Mouse (Mus musculus): Measurements from ENCODE around the gene Fbxo36. TPM values are rescaled to one million over a fixed set of nuclear protein-coding genes. Genes with fewer than 3 reads are reported as not detected.

Gene Fbxo36
- total RNA-seq (2021): 1 to 10 TPM in 1 of 2 experiments, under 1 TPM in 1; 0.99 to 1.2 TPM

DNA sequence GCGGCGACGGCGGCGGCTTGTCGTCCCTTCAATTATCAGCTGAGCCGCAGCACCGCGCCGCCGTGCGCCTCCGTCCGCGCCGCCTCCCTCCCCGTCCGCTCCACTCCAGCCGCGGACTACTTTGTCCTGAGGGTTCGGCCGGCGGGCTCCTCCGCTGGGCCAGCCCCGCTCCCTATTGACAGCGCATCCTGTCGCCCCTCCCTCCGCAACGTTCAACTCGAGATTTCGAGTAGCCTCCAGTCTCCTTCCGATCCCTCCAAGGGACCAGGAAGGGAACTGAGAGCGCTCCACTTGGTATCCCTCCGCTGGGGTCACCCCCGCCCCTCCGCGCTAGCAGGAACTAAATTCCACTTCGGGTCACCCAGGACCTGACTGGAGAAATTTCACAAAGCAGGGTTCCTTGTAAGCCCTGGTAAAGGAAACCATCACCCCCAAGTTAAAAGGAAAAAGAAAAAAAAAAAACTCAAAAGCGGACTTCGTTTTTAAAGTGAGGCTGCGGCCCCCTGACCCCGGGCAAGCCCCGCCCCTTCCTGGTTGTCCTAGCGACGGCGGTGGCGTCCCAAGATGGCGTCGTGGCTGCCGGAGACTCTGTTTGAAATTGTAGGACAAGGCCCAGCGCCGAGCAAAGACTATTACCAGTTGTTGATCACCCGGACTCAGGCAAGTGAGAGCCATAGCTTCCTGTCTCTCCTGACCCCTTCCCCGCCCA lies at the start of gene Fbxo36:
Gene Fbxo36 (plus strand): TSS at position 533 of the 709 bp plus-strand sequence.
- DNase-seq: peak; percentile 93
- intact Hi-C loops (cut with DNase I): no loop called here

DNA sequence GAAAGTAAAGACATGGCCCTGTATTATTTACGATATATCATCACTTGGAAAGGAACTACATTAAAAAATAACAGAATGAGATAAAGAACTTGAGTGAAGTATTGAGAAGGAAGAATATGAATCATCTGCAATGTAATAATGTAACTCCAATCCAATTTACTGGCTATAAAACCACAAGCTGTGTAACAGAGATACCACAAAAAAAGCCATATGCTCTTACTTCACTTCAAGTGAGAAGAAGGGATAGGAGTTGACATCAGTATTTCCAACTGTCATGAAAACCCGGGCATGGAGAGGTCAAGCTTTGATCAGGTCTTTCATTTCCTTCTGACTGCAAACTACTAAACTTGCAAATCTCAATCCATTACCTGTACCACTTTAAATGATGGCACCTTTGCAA lies 48.2 kb upstream of the Fbxo36 start:
- DNase-seq: no peak
- intact Hi-C loops (cut with DNase I): no loop called here

DNA sequence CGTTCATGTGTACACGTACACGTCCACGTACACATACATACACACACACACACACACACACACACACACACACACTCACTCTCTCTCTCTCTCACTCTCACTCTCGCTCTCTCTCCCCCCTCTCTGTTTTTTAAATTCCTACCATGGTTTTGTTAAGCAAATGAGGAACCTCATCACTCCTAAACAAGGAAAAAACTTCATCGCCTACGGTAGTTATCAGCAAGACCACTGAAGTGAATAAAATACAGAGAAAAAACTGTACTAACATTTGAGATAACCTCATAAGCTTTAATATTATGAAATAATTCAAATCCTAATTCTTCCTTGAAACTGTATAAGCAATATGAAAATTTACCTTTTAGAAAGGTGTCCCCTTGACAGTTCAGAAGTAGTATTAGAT lies 44.3 kb upstream of the Fbxo36 start:
- intact Hi-C loops (cut with DNase I): no loop called here

DNA sequence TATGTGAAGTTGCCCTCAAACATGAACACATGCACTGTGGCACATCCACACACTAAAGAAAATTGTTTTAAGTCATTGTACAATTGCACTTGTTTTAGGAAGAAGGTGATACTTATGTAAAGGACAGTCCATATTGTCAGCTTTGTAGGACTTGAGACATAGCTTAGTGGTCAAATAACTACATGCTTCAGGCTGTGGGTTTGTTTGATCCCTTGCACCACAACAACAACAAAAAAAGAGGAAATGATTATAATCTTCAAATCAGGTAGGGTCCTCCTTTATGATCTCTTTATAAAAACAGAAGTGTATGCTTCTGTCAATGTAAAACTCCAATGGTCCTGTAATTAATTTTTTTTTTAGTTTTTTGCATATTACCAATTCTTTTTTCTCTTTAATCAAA lies 40.5 kb upstream of the Fbxo36 start:
- DNase-seq: no peak
- intact Hi-C loops (cut with DNase I): no loop called here

More for the DNA sequence above, 44.3 kb upstream of the Fbxo36 start:
- no peak for DNase-seq

DNA sequence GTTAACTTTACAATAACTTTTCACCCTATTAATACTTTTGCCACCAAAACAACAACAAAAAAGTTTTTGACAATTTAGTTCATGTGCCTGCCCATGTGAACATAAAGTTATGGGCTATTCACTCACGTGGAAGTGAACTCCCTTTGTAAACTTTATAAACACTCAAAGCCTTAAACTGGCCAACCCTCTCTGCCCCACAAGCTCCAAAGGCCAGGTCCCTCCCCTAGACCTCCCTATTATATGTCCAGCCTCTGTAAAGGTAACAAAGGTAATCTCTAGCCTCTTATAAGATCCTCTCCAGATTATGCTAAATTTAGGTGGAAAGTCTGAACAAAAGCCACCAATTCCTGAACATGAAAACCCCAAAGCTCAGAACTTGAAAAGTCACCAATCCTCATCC lies 35.9 kb upstream of the Fbxo36 start:
- intact Hi-C loops (cut with DNase I): no loop called here
- no peak for DNase-seq

DNA sequence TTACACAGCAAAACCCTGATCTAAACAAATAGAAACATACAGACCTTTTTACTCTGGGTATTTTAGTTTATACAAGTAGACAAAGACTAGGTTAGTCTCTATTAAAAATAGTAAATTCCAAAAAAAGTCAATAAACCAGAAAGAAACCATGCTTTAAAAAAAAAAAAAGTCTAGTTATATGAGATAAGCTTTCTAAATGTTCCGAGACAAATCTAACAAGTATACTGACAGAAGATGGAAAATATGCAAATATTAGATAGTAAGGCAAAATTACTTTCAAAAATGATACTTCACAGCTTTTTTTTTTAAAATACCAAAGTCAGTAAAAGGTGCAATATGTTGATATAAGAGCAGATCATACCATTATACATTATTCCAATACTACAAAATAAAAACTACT lies 22.0 kb upstream of the Fbxo36 start:
- intact Hi-C loops (cut with DNase I): no loop called here
- no peak for DNase-seq

DNA sequence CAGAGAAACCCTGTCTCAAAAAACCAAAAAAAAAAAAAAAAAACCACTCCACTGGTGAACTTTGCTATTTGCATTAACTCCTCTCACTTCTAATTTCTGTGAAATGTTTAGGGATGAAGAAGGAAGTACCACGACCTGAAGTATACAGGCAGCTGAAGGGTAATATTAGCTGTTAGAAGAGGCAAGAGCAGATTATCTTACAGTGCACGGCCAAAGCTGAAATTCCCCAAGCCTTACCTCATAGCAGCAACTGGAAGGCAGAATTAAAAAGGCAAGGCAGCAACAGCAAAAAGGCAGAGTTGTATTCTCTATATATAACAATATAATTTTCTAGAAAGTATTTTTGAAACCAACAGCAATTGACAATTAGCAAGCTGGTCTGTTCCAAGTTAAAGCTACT lies 14.6 kb upstream of the Fbxo36 start:
- intact Hi-C loops (cut with DNase I): no loop called here
- DNase-seq: no peak

DNA sequence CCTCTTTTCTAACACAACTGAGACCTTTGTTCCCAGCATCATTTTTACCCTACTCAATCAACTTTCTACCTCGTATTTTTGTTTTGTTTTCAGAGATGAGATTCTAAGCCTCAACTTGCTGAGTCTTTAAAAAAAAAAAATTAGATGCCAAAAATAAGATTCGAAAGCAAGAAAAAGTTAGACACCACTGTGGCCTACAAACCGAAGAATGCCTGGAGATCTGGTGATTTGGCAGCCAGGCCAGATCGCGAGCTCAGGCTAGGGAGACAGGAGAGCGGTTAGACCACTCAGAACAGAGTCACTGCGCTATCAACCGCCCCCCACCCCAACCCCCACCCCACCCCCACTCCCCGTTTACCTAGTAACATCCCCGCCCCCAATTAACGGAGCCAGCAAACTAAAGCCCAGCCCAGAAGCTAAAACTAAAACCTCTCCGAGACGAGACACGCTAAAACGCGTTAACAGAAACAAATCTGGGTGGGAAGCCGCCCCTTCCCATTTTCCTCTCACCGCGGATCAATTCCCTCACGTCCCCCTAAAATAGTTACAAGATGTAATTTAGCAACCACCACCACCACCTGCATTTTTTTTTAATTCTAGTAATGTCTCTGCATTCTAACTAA lies 2.0 kb upstream of the Fbxo36 start:
- no peak for DNase-seq
- intact Hi-C loops (cut with DNase I): no loop called here

DNA sequence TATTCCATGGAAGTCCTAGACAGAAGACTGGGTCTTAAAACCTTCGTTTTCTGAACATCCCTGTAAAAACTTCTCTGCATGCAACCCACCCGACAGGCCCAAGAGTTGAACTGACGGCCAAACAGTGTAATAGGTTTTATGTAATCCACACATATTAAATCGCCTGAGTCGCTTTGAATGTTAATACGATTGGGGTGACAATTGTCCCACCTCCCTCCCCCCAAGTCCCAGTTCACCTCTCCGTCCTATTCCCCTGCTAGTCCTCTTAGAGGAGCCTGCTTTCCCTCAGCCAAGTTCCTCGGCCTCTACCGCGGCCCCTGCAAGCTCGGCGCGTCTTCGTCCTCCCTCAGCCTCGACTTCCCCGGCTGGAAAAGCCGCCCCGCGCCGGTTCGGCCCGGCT lies 1.5 kb upstream of the Fbxo36 start:
- intact Hi-C loops (cut with DNase I): no loop called here
- no peak for DNase-seq

DNA sequence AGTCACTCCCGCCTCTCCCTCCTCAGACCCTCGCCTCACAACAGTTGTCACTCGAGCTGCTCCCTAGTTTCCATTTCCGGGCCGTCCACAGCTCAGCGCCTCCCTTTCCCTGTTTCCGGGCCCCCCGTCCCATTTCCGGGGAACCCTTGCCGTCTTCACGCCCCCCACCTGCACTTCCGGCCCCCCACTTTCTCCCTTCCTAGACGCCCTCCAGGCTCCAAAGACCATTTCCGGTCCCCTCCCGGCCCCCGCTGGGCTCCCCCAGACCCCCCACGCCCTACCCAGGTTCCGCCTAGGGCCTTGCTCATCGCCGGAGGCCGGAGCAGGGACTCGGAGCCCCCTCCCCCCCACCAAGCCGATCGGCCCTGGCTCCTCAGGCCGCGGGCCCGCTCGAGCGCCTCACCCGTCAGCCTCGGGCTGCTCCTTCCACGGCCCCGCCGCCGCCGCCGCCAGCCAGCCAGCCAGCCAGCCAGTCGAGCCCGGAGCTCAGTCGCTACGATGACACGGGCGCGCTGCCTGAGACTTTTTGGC lies 955 bp upstream of the Fbxo36 start:
- intact Hi-C loops (cut with DNase I): no loop called here
- DNase-seq: peak; percentile 74

DNA sequence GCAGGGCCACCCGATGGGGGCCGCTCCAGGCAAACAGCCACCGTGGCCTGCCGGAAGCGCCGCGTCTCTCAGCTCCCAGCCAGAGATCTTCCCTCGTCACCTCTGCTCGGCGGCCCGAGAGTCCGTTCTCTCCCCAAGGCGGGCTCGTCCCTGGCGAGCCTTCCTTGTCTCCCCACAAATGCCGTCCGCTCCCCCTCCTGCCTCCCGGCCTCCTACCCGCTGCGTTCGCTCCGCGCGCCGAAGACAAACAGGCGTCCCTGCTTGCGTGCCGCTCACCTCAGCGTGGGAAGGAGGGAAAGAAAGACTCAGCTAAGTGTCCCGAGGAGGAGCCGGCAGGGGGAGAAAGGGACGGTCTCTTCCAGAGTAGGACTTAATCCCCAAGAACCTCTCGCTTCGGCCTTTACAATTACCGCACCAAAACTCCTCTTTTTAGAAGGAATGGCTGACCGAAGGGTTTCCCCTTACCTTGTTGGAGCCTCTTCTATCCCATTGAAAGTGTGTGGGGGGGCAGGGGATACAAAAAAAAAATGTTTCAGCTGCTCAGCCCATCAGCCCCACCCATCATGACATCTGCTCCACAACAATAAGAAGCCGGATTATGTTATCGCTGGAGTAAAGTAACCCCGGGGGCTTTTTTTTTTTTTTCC lies 500 bp downstream of the Fbxo36 start, which contains the start of gene Trip12:
Gene Trip12 (minus strand): TSS at position 499 of the 647 bp plus-strand sequence.
- no peak for DNase-seq
- intact Hi-C loops (cut with DNase I): no loop called here

DNA sequence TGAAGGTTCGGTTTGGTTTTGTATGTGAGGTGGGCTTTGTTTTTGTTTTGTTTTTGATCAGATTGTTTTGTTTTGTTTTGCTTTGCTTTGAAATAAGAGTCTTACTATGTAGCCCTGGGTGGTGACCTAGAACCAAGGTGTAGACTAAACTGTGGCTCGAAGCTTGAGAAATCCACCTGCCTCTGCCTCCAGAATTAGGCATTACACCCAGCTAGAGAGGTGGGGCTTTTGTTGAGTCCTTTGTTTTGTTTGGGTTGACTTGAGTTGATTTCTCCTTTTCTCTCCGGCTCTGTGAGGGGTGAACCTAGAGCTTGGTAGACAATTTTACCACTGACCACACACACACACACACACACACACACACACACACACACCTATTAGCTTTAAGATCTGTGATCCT lies 1.4 kb downstream of the Fbxo36 start:
- DNase-seq: no peak
- intact Hi-C loops (cut with DNase I): no loop called here

DNA sequence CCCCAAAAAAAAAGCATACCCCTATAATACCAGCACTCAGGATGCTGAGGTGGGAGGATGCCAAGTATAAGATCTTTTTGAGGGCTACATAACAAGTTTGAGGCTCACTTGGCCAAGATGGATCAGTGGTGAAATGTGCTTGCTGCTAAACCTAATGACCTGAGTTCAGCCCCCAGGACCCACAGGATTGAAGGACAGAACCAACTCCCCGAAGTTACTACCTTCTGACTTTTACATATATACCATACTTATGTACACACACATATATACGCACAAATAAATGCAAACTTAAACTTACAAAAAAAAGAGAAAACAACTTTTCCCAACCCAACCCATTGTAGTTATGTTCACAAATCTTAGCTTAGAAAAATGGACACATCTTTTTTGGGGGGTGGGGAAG lies 3.7 kb downstream of the Fbxo36 start:
- no peak for DNase-seq
- intact Hi-C loops (cut with DNase I): no loop called here

DNA sequence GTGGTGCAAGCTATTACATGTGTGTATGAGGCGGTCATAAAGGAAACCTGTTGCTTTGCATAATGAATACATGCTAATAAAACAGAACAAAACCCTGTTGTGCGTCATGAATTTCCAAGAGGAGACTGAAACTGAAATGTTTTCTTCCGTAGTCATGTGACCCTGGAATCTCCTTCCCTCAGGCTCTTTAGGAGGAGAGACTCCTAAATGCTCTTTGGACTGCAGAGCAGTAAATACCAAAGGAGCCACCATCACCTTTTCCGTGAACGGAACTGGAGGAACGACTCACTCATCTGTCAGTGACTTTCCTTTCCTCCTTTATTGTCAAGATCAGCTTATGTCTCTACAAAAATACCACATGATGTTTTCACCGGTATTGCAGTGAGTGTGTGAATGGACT lies 8.1 kb downstream of the Fbxo36 start:
- intact Hi-C loops (cut with DNase I): no loop called here
- no peak for DNase-seq

DNA sequence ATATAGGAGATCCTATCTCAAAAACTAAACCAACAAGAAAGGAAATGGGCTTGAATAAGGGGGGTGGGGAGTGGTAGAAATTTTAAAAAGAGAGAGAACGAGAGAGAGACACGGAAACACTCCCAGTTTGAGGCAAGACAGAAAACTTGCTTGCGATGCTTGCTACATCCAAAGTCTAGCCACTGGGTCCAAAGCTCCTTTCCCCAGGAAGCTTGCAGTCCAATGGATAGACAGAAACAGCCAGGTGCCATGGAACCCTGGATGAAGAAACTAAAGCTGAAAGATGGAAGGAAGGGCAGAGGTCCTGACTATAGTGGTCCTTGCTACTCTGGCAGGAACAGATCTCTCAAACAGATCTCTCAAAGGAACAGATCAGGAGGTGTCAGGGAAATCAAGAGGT lies 8.7 kb downstream of the Fbxo36 start:
- no peak for DNase-seq
- intact Hi-C loops (cut with DNase I): no loop called here

DNA sequence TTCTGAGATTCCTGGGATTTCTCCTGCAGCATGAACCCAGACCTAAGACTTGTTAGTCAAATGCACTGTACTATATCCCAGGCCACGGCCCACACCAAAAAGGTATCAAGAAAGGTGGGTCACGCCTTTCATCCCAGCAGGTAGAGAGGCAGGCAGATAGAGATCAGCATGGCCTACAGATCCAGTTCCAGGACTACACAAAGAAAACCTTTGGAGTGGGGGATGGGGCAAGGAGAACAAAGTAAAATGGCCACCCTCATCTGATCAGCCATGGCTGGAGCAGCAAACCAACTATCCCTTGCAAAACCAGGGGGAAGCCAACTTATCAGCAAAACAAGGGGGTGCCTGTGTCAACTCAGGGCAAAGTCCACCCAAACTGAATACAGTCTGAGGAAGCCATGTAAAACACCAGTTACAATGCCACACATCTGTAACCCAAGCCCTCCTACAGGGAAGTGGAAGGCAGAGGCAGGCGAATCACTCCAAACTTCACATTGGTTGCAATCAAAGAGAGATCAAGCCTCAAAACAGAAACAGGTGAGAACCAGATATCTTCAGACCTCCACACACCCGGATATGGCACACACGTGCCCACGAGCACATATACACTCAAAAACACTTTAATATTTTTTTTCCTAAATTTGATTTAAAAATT lies 9.3 kb downstream of the Fbxo36 start:
- DNase-seq: no peak
- intact Hi-C loops (cut with DNase I): no loop called here

DNA sequence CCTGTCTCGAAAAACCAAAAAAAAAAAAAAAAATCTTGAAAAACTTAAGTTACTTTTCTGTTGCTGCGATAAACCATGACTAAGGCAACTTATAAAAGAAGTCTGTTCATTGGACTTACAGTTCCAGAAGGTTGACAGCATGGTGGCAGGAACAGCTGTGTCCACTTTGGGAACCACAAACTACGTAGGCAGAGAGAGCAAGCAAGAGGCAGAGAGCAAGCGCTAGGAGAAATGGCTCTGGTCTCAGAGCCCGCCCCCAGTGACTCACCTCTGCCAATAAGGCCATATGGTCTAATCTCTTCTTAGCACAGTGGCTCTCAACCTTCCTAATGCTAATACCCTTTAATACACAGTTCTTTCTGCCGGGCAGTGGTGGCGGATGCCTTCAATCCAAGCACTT lies 10.2 kb downstream of the Fbxo36 start:
- no peak for DNase-seq
- intact Hi-C loops (cut with DNase I): no loop called here

DNA sequence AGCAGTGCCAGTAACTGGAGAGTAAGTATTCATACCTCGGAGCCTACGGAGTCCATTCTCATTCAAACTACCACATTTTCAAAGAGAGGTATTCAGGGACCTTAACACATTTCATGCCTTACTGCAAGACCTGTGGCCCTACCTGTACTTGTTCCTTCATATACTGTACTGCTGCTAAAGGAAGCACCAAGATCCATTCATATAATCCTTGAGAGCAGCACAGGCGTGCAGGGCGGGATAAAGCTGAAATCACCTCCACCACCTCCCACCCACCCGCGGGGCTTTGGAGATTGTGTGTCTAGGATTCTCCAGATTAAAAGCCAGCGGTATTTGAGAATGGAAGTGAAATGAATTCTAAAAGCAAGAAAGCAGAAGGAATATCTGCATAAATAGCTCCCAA lies 10.8 kb downstream of the Fbxo36 start:
- no peak for DNase-seq
- intact Hi-C loops (cut with DNase I): no loop called here

DNA sequence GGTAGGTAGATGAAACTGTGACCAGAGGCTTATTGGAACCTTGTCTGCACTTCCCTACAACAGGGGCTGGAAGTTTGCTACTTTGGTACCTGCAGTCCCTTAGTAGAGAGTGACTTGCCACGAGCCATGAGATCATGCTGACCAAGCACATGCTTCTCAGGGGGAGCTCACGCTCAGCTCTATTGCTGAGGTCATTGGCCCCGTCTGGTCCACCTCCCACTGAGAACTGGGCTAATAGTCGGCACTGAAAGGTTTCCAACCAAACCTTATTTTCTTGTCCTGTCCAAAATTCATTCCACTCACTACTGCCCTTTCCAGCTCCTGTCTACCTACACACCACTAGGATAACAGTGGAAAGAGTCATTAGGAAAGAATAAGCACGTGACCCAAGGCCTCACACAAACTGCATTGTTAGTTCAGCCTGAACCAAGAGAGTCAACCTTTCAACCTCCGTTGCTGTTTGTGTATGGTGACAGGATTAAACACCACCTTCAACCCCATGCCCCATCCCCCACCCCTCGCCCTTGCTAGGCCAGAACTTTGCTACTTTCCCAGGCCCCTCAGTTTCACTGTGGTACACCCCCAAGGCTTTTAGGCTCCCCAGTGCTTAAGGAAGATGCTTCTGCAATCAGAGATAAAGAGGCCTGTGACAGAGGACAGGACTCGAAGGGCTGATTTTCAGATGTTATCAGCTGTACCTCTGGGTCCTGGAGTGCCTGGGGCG lies 12.0 kb downstream of the Fbxo36 start:
- intact Hi-C loops (cut with DNase I): no loop called here
- DNase-seq: no peak

DNA sequence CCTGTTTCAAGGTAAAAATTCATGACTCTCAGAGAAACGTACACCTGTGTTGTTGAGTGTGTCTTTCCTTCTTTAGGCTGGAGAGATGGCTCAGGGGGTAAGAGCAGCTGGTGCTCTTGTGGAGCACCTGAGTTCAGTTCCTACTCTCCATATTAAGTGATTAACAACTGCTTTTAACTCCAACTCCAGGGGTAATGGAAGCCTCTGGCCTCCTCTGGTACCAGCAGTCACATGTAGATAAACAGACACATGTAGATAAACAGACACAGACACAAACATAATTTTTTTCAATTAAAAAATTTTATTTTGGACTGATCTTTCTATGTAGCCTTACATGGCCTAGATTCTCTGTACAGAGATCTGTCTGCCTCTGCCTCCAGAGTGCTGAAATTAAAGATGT lies 14.1 kb downstream of the Fbxo36 start:
- intact Hi-C loops (cut with DNase I): no loop called here

DNA sequence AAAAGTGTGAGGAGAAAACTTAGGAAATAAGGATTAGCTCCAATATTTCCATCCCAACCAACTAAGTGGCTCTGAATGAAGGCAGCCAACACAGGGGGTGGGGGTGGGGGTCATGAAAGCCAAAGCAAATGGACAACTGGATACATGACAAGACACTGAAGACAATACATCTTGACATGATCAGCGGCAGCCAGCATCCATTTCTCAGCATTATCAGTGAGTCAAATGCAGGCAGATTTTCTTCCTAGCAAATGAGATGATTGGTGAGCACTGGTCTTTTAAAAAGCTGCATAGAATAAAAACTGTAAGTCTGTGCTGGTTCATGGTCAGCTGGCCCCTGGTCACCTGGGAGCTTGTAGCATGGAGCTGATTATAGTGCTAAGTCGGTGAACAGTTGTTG lies 15.3 kb downstream of the Fbxo36 start:
- intact Hi-C loops (cut with DNase I): no loop called here
- DNase-seq: no peak

More for the DNA sequence above, 14.1 kb downstream of the Fbxo36 start:
- DNase-seq: no peak
